Comparison of ENCODE assay signal across 8 mouse cellular contexts in genomic region chr15:78587050-78587994, GRCm38 (mm10). TPM values are rescaled to one million over a fixed set of nuclear protein-coding genes. Genes with fewer than 3 reads are reported as not detected.
DNase-seq lines count a peak whose midpoint lies in the region; ATAC-seq lines count a peak whose summit lies in the region.

No protein-coding gene starts in this region.

- no peaks in the 10 kb centered on the region for H3K27me3 ChIP-seq in intestine, embryonic 16.5 days (replicated peaks; ENCODE audit: control insufficient read depth, insufficient read depth, low read length)
- H3K27me3 ChIP-seq in midbrain, embryonic 10.5 days (ENCODE audit: low read depth, poor library complexity, severe bottlenecking), result no peaks in the 10 kb centered on the region

- H3K4me1 ChIP-seq in intestine, embryonic 16.5 days (ENCODE audit: control insufficient read depth, insufficient read depth, low read length), result no peaks in the 10 kb centered on the region
- peaks cover 8% of the 10 kb centered on the region; the same call in 1 of the 2 replicates for H3K4me1 ChIP-seq in midbrain, embryonic 10.5 days

- no peaks in the 10 kb centered on the region for H3K9me3 ChIP-seq in intestine, embryonic 16.5 days (ENCODE audit: control insufficient read depth, low read length)
- peaks cover 8% of the 10 kb centered on the region; the same call in 1 of the 2 replicates for H3K9me3 ChIP-seq in midbrain, embryonic 10.5 days (replicated peaks)

- ATAC-seq in intestine, embryonic 16.5 days, result peak; percentile 84
- no peak for ATAC-seq in activated CD4-positive, CD25-positive, alpha-beta regulatory T cell, adult 4 months

- intact Hi-C loops in gastrocnemius, postnatal 36 days (cut with DNase I), result no loop called here
- intact Hi-C loops in left cerebral cortex, postnatal 25 days (cut with DNase I), result loop anchor here (1.0 kb wide), 1 partner anchor 157 kb away; no protein-coding TSS in a partner anchor

- H3K9ac ChIP-seq in intestine, embryonic 16.5 days (ENCODE audit: low read depth, low read length), result no peak overlapping the region

- no peak overlapping the region for H3K4me2 ChIP-seq in intestine, embryonic 16.5 days (ENCODE audit: low read depth, low read length)

- peak; percentile 84 to 95 for DNase-seq in adrenal gland, adult (ENCODE audit: inconsistent age in 2 of 2, low spot score in 1 of 2)
- DNase-seq in embryo, embryonic 10.5 days (ENCODE audit: low spot score), result peak; percentile 90
- peak; percentile 69 to 83 for DNase-seq in gastrocnemius, postnatal 36 days
- peak; percentile 90 for DNase-seq in left cerebral cortex, postnatal 25 days (ENCODE audit: low spot score in 2 of 2)
- peak; percentile 75 for DNase-seq in midbrain, embryonic 10.5 days (ENCODE audit: low spot score)
- DNase-seq in right cerebral cortex, postnatal 36 days (ENCODE audit: low spot score in 2 of 2), result peak; percentile 71 to 77

- no peak overlapping the region for H3K4me3 ChIP-seq in intestine, embryonic 16.5 days (ENCODE audit: low read length)
- no peak overlapping the region for H3K4me3 ChIP-seq in midbrain, embryonic 10.5 days

- 54% methylated on average over 18 of the region's 18 CpGs for WGBS in intestine, embryonic 16.5 days
- 57% methylated on average over 18 of the region's 18 CpGs for WGBS in midbrain, embryonic 10.5 days

- no peak overlapping the region for H3K27ac ChIP-seq in intestine, embryonic 16.5 days (ENCODE audit: low read length)
- no peak overlapping the region for H3K27ac ChIP-seq in midbrain, embryonic 10.5 days (replicated peaks)

- H3K36me3 ChIP-seq in intestine, embryonic 16.5 days (ENCODE audit: control insufficient read depth, insufficient read depth, low read length), result no peaks in the 10 kb centered on the region
- H3K36me3 ChIP-seq in midbrain, embryonic 10.5 days, result no peaks in the 10 kb centered on the region

RNA-seq across cellular contexts. Expression of gene Cyth4, which starts 9.5 kb away (rescaled TPM):
- total RNA-seq in gastrocnemius, postnatal 36 days (2021), result 1 to 10 TPM; 2.0 to 2.1 TPM
- polyA plus RNA-seq in intestine, embryonic 16.5 days (2015; fragmentation: Nextera tagmentation; extraction: Ambion mirVana), result 7.2 and 8.5 TPM in 2 replicates
- 10 to 100 TPM; 11.8 to 12.6 TPM for total RNA-seq in left cerebral cortex, postnatal 25 days (2021)
- 5.9 and 6.7 TPM in 2 replicates for polyA plus RNA-seq in midbrain, embryonic 10.5 days (2016; fragmentation: Nextera tagmentation; extraction: Ambion mirVana)
- polyA plus RNA-seq in activated CD4-positive, CD25-positive, alpha-beta regulatory T cell, adult 4 months (2017; shearing (Covaris generic)), result 100 to 1,000 TPM; 197 to 261 TPM

RNA-seq across cellular contexts. Expression of gene Rac2, which starts 14.7 kb away (rescaled TPM):
- total RNA-seq in gastrocnemius, postnatal 36 days (2021), result 1 to 10 TPM in 1 of 2 experiments, under 1 TPM in 1; 0.42 to 1.4 TPM
- polyA plus RNA-seq in intestine, embryonic 16.5 days (2015; fragmentation: Nextera tagmentation; extraction: Ambion mirVana), result 19.9 and 25.1 TPM in 2 replicates
- 1 to 10 TPM; 1.9 to 2.9 TPM for total RNA-seq in left cerebral cortex, postnatal 25 days (2021)
- 9.1 and 9.5 TPM in 2 replicates for polyA plus RNA-seq in midbrain, embryonic 10.5 days (2016; fragmentation: Nextera tagmentation; extraction: Ambion mirVana)
- 1,000 to 10,000 TPM; 3,019 to 4,069 TPM for polyA plus RNA-seq in activated CD4-positive, CD25-positive, alpha-beta regulatory T cell, adult 4 months (2017; shearing (Covaris generic))

RNA-seq across cellular contexts. Expression of gene Sstr3, which starts 42.8 kb away (rescaled TPM):
- total RNA-seq in gastrocnemius, postnatal 36 days (2021), result not detected
- 0.23 and 0.24 TPM in 2 replicates for polyA plus RNA-seq in intestine, embryonic 16.5 days (2015; fragmentation: Nextera tagmentation; extraction: Ambion mirVana)
- total RNA-seq in left cerebral cortex, postnatal 25 days (2021), result 10 to 100 TPM; 19.8 to 22.0 TPM
- 0.02 TPM in 1 of 2 replicates, not detected in the other for polyA plus RNA-seq in midbrain, embryonic 10.5 days (2016; fragmentation: Nextera tagmentation; extraction: Ambion mirVana)
- not detected for polyA plus RNA-seq in activated CD4-positive, CD25-positive, alpha-beta regulatory T cell, adult 4 months (2017; shearing (Covaris generic))

RNA-seq across cellular contexts. Expression of gene C1qtnf6, which starts 56.1 kb away (rescaled TPM):
- 10 to 100 TPM in 1 of 2 experiments, 1 to 10 TPM in 1; 9.4 to 11.2 TPM for total RNA-seq in gastrocnemius, postnatal 36 days (2021)
- polyA plus RNA-seq in intestine, embryonic 16.5 days (2015; fragmentation: Nextera tagmentation; extraction: Ambion mirVana), result 24.0 and 25.5 TPM in 2 replicates
- 1 to 10 TPM; 3.2 to 3.3 TPM for total RNA-seq in left cerebral cortex, postnatal 25 days (2021)
- polyA plus RNA-seq in midbrain, embryonic 10.5 days (2016; fragmentation: Nextera tagmentation; extraction: Ambion mirVana), result 10.0 and 11.0 TPM in 2 replicates
- 10 to 100 TPM; 15.5 to 15.9 TPM for polyA plus RNA-seq in activated CD4-positive, CD25-positive, alpha-beta regulatory T cell, adult 4 months (2017; shearing (Covaris generic))

Comparison
In these comparisons a context has a peak if more than half of its experiments do, and no peak if none do; other contexts are left out.
1. RNA of gene Cyth4, which starts 9.5 kb away (polyA plus RNA-seq): 197 to 261 TPM in activated CD4-positive, CD25-positive, alpha-beta regulatory T cell, adult 4 months; 7.2 to 8.5 TPM in intestine, embryonic 16.5 days and 5.9 to 6.7 TPM in midbrain, embryonic 10.5 days; every median in the first group is over 10 times any median in the second.
2. RNA of gene Rac2, which starts 14.7 kb away (polyA plus RNA-seq): 3,019 to 4,069 TPM in activated CD4-positive, CD25-positive, alpha-beta regulatory T cell, adult 4 months; 19.9 to 25.1 TPM in intestine, embryonic 16.5 days and 9.1 to 9.5 TPM in midbrain, embryonic 10.5 days; every median in the first group is over 100 times any median in the second.
3. Peak in every context shown above with its lines, with median percentiles within 50 percentile points of each other: DNase-seq.